9 mouse cellular contexts compared by ENCODE assay signal in the genomic region with DNA sequence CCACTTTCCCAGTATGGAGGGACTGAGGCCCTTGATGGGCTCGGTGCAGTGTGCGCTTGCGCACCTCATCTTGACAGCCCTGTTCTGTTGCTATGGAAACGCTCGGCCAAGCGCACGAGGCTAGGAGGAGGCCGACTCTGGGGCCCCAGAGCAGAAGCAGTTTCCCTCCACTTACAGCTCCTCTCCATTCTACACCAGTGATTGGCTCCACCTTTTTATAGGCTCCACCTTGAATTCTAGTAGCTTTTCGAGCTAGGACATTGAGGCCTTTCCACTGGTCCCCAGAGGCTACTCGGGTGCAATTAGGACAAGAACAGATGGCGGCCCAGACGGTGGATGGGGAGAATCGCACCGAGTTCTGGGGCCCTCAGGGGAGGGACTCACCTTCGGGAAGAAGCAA. TPM values are rescaled to one million over a fixed set of nuclear protein-coding genes. Genes with fewer than 3 reads are reported as not detected.
A peak's percentile ranks its signal among the peaks of the same experiment; 100 is the strongest.
DNase-seq lines count a peak whose midpoint lies in the region; ATAC-seq lines count a peak whose summit lies in the region.
"Had no signal": no experiment of that assay in that cellular context is flagged by ENCODE, and none has a peak within 500 bp of the region (broad histone marks: within the 10 kb centered on the region; RNA-seq: fewer than 3 reads in every experiment).

No protein-coding gene starts in this region.

- peak; percentile 57 for ATAC-seq in embryonic facial prominence, embryonic 11.5 days (replicated peaks; ENCODE audit: insufficient number of reproducible peaks, low FRiP score, low TSS enrichment, low read depth)

- H3K4me1 ChIP-seq in embryonic facial prominence, embryonic 11.5 days (ENCODE audit: control insufficient read depth, insufficient read depth, low read length) = peaks cover 9% of the 10 kb centered on the region

- intact Hi-C loops in left cerebral cortex, postnatal 36 days (cut with DNase I) = no loop called here

- WGBS in embryonic facial prominence, embryonic 11.5 days = 2% methylated on average over 15 of the region's 15 CpGs

- H3K27ac ChIP-seq in embryonic facial prominence, embryonic 11.5 days (replicated peaks; ENCODE audit: low read depth, low read length) = no peak overlapping the region

- H3K36me3 ChIP-seq in embryonic facial prominence, embryonic 11.5 days (replicated peaks; ENCODE audit: control insufficient read depth, insufficient read depth, low read depth, low read length) = no peaks in the 10 kb centered on the region
- H3K36me3 ChIP-seq in splenic B cell, adult 2 months (ENCODE audit: control insufficient read depth, insufficient read depth, low read length, poor library complexity, severe bottlenecking) = no peaks in the 10 kb centered on the region

- peak overlapping the region; percentile 16 for H3K4me2 ChIP-seq in embryonic facial prominence, embryonic 11.5 days (ENCODE audit: low read depth, low read length)

- H3K9ac ChIP-seq in embryonic facial prominence, embryonic 11.5 days (replicated peaks; ENCODE audit: low read length) = no peak overlapping the region

- H3K9me3 ChIP-seq in embryonic facial prominence, embryonic 11.5 days (replicated peaks; ENCODE audit: control insufficient read depth, low read length) = no peaks in the 10 kb centered on the region

- peaks cover 40% of the 10 kb centered on the region for H3K27me3 ChIP-seq in embryonic facial prominence, embryonic 11.5 days (ENCODE audit: control insufficient read depth, insufficient read depth, low read length)
- peaks cover 1% of the 10 kb centered on the region for H3K27me3 ChIP-seq in splenic B cell, adult 2 months (ENCODE audit: control insufficient read depth, insufficient read depth, low read length, poor library complexity, severe bottlenecking)

- DNase-seq in right cerebral cortex, postnatal 10 days (ENCODE audit: low spot score in 2 of 2) = peak; percentile 76 to 79
- no peak for DNase-seq in right cerebral cortex, postnatal 4 days
- peak; percentile 83 for DNase-seq in embryonic facial prominence, embryonic 11.5 days (ENCODE audit: low spot score)
- peak; percentile 43 to 55 for DNase-seq in left cerebral cortex, postnatal 36 days (ENCODE audit: low spot score in 2 of 2)
- DNase-seq in splenic B cell, adult 2 months (ENCODE audit: low read depth, low spot score) = peak; percentile 71
- DNase-seq in T-cell, adult 2 months (ENCODE audit: low spot score) = no peak
- no peak for DNase-seq in Muller cell, postnatal 12 days (ENCODE audit: inconsistent ontology term)
- no peak for DNase-seq in urinary bladder, adult 2 months (ENCODE audit: low spot score)

- no peak overlapping the region for H3K4me3 ChIP-seq in embryonic facial prominence, embryonic 11.5 days (ENCODE audit: low read depth, low read length)

RNA-seq across cellular contexts. Expression of a gene that starts 2.3 kb away (rescaled TPM):
- 2.8 and 3.9 TPM in 2 replicates for polyA plus RNA-seq in embryonic facial prominence, embryonic 11.5 days (2014; fragmentation: Nextera tagmentation; extraction: Ambion mirVana)
- total RNA-seq in left cerebral cortex, postnatal 36 days (2021) = 10 to 100 TPM; 85.9 to 94.2 TPM
- polyA plus RNA-seq in urinary bladder, adult 2 months (2012; rRNA removed) = 0.17 and 0.19 TPM in 2 replicates

RNA-seq across cellular contexts. Expression of a gene that starts 11.9 kb away (rescaled TPM):
- not detected in 2 replicates for polyA plus RNA-seq in embryonic facial prominence, embryonic 11.5 days (2014; fragmentation: Nextera tagmentation; extraction: Ambion mirVana)
- total RNA-seq in left cerebral cortex, postnatal 36 days (2021) = 1 to 10 TPM in 1 of 2 experiments, under 1 TPM in 1; 0.84 to 1.7 TPM
- polyA plus RNA-seq in urinary bladder, adult 2 months (2012; rRNA removed) = not detected in 2 replicates
- total RNA-seq: liver, adult 2 months had no signal
- polyA plus RNA-seq: liver, adult 2 months had no signal

RNA-seq across cellular contexts. Expression of a gene that starts 26.5 kb away (rescaled TPM):
- 5.5 and 7.2 TPM in 2 replicates for polyA plus RNA-seq in embryonic facial prominence, embryonic 11.5 days (2014; fragmentation: Nextera tagmentation; extraction: Ambion mirVana)
- 1 to 10 TPM; 3.1 to 4.1 TPM for total RNA-seq in left cerebral cortex, postnatal 36 days (2021)
- 18.4 and 20.4 TPM in 2 replicates for polyA plus RNA-seq in urinary bladder, adult 2 months (2012; rRNA removed)

RNA-seq across cellular contexts. Expression of a gene that starts 33.1 kb away (rescaled TPM):
- 11.1 and 14.4 TPM in 2 replicates for polyA plus RNA-seq in embryonic facial prominence, embryonic 11.5 days (2014; fragmentation: Nextera tagmentation; extraction: Ambion mirVana)
- total RNA-seq in left cerebral cortex, postnatal 36 days (2021) = not detected
- 0.15 TPM in 2 replicates for polyA plus RNA-seq in urinary bladder, adult 2 months (2012; rRNA removed)

RNA-seq across cellular contexts. Expression of a gene that starts 34.4 kb away (rescaled TPM):
- polyA plus RNA-seq in embryonic facial prominence, embryonic 11.5 days (2014; fragmentation: Nextera tagmentation; extraction: Ambion mirVana) = not detected in 2 replicates
- 1 to 10 TPM in 1 of 2 experiments, not detected in 1; 1.6 TPM for total RNA-seq in left cerebral cortex, postnatal 36 days (2021)
- polyA plus RNA-seq in urinary bladder, adult 2 months (2012; rRNA removed) = not detected in 2 replicates
- total RNA-seq: liver, adult 2 months had no signal

Comparison
In these comparisons a context has a peak if more than half of its experiments do, and no peak if none do; other contexts are left out.
1. DNase-seq: peak in right cerebral cortex, postnatal 10 days (2 of 2), embryonic facial prominence, embryonic 11.5 days (single experiment), left cerebral cortex, postnatal 36 days (2 of 2) and splenic B cell, adult 2 months (single experiment); none in right cerebral cortex, postnatal 4 days (single experiment), T-cell, adult 2 months (single experiment), Muller cell, postnatal 12 days (single experiment) and urinary bladder, adult 2 months (single experiment).